Mouse (Mus musculus): Measurements from ENCODE around the gene Tigit.

Tigit gene

DNA sequence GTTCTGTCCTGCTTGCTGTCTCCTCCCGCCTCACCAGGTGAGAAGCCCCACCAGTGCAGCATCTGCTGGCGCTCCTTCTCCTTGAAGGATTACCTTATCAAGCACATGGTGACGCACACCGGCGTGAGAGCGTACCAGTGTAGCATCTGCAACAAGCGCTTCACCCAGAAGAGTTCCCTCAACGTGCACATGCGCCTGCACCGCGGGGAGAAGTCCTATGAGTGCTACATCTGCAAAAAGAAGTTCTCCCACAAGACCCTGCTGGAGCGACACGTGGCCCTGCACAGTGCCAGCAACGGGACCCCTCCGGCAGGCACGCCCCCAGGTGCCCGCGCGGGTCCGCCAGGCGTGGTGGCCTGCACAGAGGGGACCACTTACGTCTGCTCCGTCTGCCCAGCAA is 45.7 kb downstream of the Tigit start:
- no peak for DNase-seq (ENCODE audit: low spot score in 2 of 2)

DNA sequence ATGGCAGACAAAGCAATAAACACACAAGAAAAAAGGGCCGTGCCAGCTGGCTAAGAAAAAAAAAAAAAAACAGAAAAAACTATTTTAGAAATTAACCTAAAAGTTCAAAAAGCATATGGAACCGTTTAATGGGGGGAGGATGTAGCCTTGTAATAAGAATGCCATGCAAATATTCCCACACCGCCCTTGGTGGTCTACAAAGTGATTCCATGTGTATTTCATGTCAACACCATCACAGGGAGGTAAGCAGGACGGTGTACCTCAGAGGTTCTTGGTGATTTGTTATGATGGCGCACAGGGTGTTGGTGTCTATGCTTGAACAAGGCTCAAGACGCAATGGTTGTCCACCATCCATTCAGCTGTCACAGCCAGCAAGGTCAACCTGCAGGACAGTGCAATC is 46.6 kb downstream of the Tigit start:
- no peak for DNase-seq (ENCODE audit: low spot score in 2 of 2)

DNA sequence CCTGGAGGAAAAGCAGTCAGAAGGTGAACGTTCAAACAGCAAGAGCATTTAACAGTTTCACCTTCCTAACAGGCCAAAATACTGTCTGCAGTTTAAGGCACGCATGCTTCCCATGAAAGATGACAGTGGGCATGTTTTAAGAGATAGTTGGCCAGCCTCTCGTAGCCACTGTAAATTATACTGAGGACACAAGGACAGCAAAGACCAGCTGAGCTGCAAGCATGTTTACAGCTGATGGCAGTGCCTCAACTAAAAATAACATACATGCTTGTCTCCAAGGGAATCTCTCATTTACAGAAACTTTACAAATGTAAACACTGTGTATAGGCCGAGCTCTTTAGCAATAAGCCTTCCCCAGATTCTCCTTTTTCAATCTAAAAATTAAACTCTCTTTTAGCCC is 47.6 kb downstream of the Tigit start:
- no peak for DNase-seq (ENCODE audit: low spot score in 2 of 2)

DNA sequence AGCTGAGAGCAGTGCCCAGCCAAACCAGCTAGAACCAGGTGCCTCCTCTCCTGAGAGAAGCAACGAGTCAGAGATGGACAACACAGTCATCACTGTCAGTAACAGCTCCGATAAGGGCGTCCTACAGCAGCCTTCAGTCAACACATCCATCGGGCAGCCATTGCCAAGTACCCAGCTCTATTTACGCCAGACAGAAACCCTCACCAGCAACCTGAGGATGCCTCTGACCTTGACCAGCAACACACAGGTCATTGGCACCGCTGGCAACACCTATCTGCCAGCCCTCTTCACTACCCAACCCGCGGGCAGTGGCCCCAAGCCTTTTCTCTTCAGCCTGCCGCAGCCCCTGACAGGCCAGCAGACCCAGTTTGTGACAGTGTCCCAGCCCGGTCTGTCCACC is 53.6 kb downstream of the Tigit start:
- no peak for DNase-seq (ENCODE audit: low spot score in 2 of 2)

DNA sequence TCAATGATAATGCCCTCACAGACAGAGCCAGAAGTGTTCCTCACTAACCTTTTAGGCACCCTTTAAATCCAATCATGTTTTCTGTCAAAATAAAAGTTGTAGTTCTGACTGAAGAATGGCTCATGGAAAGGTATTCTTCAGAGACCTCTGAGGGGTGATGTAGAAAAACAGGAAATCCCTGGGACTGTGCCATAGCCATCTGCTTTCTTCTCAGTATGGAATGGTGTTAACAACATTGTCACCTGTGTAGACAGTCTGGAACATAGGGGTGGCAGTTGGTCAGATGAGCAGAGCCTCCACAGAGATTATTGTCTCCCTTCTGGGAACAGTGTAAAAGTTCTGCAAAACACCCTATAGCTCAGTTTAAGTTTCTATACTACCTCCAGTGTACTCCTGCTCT is 55.9 kb downstream of the Tigit start:
- DNase-seq (ENCODE audit: low spot score in 2 of 2): no peak

DNA sequence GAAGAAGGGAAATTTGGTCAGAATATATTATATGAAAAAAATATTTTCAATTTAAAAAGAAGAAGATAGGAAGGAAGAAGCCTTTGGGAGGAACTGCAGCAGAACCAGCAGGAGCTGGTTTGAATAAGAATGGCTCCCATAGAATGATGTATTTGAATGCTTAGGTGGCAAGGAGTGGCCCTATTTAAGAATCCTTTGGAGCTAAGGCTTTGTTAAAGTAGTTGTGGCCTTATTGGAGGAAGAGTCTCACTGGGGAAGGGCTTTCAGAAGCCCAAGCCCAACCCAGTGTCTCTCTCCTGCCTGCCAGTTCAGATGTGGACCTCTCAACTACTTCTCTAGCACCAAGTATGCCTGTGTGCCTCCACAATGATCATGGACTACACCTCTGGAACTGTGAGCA is 56.9 kb downstream of the Tigit start:
- DNase-seq (ENCODE audit: low spot score in 2 of 2): no peak

DNA sequence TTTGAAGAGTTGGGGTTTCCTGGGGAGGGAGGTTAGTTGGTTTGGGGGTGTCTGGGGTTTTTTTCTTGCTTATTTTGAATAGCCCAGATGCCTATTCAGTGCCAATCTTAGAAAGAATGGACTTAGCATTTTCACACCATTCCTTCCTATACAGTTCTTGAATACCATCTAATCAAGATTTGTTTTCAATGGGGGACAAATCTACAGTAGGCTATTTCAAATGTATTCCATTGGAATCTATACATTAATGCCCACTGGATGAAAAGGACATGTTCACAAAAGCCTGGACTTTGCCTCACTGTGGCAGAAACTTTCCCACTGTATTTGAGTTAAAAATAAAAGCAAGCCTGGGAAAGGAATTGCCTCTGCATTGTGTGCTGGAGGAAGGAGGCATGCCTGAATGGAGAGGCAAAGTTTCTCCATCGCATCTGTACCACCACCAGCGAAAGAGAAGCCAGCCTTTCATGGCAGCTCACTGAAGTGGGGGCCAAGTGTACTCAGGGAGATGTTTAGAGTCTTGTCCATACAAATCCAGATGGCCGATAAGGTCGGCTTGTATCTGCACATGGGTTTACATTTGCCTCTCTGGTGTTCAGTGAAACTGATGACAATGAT is 59.4 kb downstream of the Tigit start:
- DNase-seq (ENCODE audit: low spot score in 2 of 2): no peak

DNA sequence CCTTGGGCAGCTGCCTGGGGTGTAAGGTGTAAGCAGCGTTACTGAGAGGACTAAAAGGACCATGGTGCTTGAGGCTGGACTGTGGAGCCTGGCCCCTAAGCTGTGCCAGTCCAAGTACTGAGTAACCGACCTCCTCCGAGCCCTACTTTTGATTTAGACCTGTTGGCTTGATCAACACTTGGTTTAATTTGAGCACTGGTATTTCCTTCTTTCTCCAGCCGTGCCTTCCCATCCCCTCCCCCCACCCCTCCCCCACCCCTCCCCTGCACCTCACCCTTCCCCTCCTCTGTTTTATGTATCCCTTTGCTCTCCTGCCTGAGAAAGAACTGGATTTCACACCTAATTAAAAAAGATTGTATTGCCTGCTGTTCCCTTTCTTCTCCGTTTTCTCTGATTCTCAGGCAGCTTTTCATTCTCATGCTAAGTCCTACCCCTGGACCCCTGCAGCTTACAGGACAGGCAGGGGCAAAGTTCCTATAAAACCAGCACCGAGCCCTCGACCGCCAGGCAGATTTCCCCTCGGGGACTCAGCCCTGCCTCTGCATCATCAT is 60.3 kb downstream of the Tigit start:
- DNase-seq (ENCODE audit: low spot score in 2 of 2): no peak

DNA sequence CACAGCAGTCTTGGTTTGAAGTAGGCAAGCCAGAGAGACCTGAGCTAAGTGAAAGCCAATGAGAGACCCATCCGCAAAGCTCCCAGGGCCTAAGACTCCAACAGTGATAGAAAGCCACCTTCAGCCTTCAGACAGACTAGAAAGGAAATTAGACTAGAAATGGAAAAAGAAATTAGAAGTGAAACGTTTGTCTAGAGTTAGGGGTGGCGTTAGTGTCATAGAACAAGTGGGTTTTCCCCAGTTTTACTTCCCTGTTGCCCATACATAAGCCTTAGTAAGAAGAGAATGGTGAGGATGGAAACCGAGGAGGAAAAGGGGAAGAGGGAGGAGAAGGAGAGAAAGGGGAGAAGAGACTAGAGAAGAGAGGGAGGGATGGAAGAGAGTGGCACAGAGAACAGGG is 61.4 kb downstream of the Tigit start:
- no peak for DNase-seq (ENCODE audit: low spot score in 2 of 2)

DNA sequence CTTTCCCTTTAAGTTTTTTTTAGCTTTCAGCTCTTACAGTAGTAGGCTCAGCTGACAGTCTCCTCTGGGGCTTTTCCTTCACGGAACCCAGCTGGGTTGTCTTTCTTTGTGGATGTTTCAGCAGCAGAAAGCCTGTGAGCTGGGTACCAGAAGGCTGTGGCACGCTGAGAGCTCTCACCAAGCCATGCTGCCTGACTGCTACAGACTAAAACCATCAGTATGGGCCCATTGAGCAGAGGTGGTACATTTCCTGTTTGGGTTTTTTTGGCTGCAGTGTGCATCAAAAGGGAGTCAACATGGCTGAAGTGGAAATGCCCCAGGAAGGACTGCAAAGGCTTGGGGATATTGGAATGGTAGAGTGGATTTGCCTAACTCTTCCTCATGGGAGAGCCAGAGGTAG is 64.2 kb downstream of the Tigit start:
- no peak for DNase-seq (ENCODE audit: low spot score in 2 of 2)

All from urinary bladder, adult 18-20 months (tissue).